Mouse (Mus musculus) ES-Bruce4 (cell line): ENCODE data around the gene Btn1a1.

Experiments
- CTCF ChIP-seq: IDR thresholded peaks from one replicate; pipeline ENCODE4 v1.8.1; 2011; ENCODE audit warnings: low read depth, low read length
- POLR2A ChIP-seq: IDR thresholded peaks from one replicate; pipeline ENCODE4 v1.8.1; 2011; ENCODE audit warnings: low read length; ENCODE audit not compliant: insufficient read depth

GRCm38 (mm10) chr13:23431351-23431771, 34.3 kb downstream of the Btn1a1 start:
- no peak for TF ChIP-seq CTCF
- no peak for TF ChIP-seq POLR2A
